Mouse (Mus musculus) liver (tissue): ENCODE data around the gene Gm3072.
"Not testable (repeated sequence)": the region's sequence is repeated elsewhere in the genome, so short reads cannot be mapped to it uniquely, and the experiment has no call there.

ENCODE experiments used
- DNase-seq: peaks from one replicate; pipeline ENCODE4 v3.0.0-alpha.2; 2020; ENCODE audit warnings: mixed read lengths

Gene Gm3072

GRCm38 (mm10) chr14:41624512-41624911, at the start of gene Gm3072:
Gene Gm3072 (minus strand): TSS chr14:41624612.
- DNase-seq: not testable (repeated sequence)

GRCm38 (mm10) chr14:41648176-41648575, 23.8 kb upstream of the Gm3072 start:
- DNase-seq: not testable (repeated sequence)

GRCm38 (mm10) chr14:41646387-41646786, 22.0 kb upstream of the Gm3072 start, which contains the start of gene Gm3676:
Gene Gm3676 (minus strand): TSS chr14:41646487.
- DNase-seq: not testable (repeated sequence)

- DNase-seq: not testable (repeated sequence)
Measured at GRCm38 (mm10) chr14:41630144-41630543, 5.7 kb upstream of the Gm3072 start.

- DNase-seq: not testable (repeated sequence)
Measured at GRCm38 (mm10) chr14:41622535-41622934, 1.9 kb downstream of the Gm3072 start.

- not testable (repeated sequence) for DNase-seq
Measured at GRCm38 (mm10) chr14:41610690-41611089, 13.7 kb downstream of the Gm3072 start.

GRCm38 (mm10) chr14:41600935-41601334, 23.5 kb downstream of the Gm3072 start:
- not testable (repeated sequence) for DNase-seq

GRCm38 (mm10) chr14:41586346-41586745, 38.1 kb downstream of the Gm3072 start:
- DNase-seq: not testable (repeated sequence)

GRCm38 (mm10) chr14:41572911-41573310, 51.5 kb downstream of the Gm3072 start, which contains the start of gene 1700049E17Rik2:
Gene 1700049E17Rik2 (plus strand): TSS chr14:41573211.
- not testable (repeated sequence) for DNase-seq
